Mouse (Mus musculus): ENCODE measurements around the gene BC028528. TPM values are rescaled to one million over a fixed set of nuclear protein-coding genes. Genes with fewer than 3 reads are reported as not detected.
"Not testable (repeated sequence)": the region's sequence is repeated elsewhere in the genome, so short reads cannot be mapped to it uniquely, and the experiment has no call there.

BC028528 gene
- total RNA-seq, 2 experiments from 2014 or later, result 15.7 to 20.8 TPM

DNA sequence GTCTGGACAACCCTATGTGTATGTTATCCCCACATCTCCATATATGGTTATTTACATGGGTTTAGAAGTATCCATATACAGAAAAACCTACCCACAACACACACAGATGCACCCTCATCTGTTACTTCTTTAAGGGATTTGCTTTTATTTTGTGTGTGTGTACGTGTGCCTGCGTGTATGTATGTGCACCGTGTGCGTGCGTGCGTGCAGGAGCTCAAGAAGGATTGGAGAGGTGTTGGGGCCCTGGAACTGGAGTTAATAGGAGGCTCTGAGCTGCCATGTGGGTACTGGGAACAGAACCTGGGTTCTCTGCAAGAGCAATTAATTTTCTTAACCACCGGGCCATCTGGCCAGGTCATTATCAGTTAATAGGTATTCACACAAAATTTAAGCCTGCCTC is 19.8 kb downstream of the BC028528 start:
- DNase-seq, result no peak

DNA sequence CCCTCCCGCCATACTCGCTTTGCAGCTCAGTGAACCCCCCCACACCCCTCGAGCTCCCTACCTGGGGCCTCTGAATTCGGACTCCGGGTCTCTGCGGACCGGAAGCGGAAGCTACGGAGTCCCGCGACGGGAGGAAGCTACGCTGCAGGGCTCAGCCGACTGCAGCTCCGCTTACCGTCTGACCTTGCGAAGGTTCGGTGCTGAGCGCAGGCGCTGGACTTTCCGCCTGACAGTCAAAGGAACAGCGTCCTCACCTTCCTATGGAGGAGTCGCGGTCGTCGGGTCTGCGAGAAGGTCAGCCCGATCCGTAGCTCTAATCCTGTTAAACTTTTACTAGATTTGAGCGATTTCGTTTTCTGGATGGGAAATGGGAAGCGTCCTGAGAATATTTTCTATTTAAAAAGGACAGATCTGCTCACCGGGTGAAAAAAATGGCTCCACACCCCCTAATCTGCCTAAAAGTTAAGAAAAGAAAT is 20.4 kb downstream of the BC028528 start, which contains the start of gene Mrps21:
Gene Mrps21, minus strand, starts transcription at position 128 of the 476 bp plus-strand sequence.
- peak; percentile 80 for DNase-seq

DNA sequence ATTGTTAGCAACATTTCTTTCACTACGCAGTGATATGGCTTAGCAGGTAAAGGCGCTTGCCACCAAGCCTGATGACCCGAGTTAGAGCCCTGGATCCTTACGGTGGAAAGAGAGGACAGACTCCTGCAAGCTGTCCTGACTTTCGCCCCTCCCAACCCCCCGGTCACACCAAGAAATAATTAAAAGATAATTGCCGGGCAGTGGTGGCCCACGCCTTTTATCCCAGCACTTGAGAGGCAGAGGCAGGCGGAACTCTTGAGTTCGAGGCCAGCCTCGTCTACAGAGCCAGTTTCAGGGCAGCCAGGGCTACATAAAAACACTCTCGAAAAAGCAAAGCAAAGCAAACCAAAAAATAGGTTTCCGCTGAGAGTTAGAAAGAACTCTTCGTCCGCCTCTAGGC is 20.8 kb downstream of the BC028528 start:
- no peak for DNase-seq

DNA sequence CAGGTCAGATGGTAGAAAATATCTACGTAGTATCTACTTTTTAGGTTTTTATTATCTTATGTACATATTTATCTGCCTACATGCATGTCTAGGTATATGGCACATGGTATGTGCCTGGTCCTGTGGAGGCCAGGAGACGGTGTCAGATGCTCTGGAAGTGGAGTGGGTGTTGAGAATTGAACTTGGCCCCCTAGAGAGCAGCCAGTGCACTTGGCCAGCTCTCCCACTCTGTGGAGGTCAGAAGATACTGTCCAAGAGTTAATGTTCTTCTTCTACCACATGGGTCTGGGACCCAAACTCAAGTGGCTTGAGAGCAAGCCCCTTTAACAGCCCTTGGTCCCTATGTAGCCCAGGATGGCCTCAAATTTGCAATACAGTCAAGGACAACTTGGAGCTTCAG is 24.4 kb downstream of the BC028528 start:
- DNase-seq, result no peak

DNA sequence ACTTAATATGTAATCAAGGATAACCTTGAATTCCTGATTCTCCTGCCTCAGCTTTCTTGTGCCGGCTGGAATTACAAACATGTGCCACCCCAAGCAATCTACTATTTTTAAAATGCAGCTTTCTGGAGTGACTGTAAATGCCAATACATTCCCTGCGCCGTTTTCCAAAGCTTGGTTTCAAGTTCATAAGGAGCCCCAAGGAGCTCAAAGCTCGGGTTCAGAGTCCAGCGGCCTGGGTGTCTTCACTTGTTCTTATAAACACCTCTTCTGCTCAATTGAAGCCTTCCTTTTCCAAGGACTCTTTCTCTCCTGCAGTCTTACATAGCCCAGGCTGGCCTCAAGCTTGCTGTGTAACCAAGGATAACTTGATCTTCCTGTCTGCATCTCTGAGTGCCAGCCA is 25.7 kb downstream of the BC028528 start:
- no peak for DNase-seq

DNA sequence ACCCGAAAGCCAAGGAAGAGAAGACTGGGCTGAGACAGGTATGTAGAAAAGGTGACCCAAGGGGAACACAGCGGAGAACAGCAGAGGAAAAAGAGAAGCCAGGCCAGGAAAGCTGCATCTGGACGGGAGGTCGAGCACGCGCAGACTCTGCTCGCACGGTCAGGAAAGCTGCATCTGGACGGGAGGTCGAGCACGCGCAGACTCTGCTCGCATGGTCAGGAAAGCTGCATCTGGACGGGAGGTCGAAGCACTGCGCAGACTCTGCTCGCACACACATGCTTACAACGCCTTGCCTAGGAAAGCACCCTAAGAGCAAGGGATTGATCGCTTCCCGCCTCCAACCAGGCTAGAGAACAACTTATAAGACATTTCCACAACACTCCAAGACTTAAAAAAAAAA is 26.2 kb downstream of the BC028528 start:
- DNase-seq, result no peak

DNA sequence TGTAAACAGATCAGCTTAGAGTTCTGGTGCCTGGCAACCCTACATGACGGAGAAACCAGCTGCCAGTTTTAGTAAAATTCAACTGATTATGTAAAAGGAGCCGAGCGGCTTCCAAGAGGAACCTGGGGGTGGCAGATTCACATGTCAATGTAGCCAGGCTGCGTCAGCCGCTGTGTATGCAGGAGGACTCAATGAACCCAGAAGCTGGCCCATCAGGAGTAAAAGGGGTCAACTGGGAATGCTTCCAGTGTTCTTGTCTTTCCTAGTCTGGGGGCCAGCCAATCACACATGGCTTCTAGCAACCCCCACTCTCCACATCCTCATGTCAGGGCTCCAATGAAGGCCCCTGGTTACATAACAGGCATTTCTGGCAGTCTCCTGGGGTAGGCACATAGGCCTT is 26.8 kb downstream of the BC028528 start:
- DNase-seq, result no peak

DNA sequence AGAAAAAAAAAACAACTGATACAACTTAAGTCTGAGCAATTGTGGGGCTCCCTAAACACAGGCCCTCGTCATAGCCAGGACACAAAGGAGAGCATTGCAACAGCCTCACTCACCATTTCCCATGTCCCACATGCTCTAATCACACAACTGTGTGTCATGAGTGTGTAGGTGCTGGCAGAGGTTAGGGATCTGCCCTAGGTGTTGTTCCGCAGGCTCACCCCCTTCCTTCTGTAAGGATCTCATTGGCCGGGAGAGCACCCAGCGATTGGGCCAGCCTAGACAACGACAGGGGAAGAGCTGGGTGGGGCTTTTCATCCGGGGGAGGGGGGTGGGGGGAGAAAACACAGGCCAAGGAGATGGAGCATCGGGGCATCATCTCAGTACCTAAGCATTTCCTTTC is 28.2 kb downstream of the BC028528 start:
- DNase-seq, result no peak

DNA sequence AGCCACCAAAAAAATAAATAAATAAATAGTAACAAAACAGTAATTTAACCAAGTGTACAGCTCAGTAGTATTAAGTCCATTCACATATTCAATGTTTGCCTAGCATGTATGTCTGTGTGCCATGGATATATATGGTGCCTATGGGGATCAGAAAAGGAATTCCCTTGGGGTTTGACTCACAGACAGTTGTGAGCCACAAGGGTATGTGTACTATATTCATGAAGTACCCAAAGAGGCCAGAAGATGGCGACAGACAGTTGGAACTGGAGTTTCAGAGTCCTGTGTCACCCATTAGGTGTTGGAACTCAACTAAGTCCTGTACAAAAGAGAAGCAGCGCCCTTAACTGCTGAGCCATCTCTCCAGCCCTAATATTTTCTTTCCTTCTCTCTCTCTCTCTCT is 30.0 kb downstream of the BC028528 start:
- peak; percentile 57 for DNase-seq

DNA sequence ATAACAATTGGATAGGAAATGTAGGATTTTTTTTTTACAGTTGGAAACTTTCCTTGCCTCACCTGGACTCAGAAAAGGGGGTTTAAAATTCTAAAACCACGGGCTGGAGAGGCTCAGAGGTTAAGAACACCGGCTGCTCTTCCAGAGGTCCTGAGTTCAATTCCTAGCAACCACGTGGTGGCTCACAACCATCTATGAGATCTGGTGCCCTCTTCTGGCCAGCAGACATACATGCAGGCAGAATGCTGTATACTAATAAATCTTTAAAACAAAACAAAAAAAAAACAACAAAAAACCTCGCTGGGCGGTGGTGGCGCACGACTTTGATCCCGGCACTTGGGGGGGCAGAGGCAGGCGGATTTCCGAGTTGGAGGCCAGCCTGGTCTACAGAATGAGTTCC is 30.6 kb downstream of the BC028528 start:
- DNase-seq, result no peak

DNA sequence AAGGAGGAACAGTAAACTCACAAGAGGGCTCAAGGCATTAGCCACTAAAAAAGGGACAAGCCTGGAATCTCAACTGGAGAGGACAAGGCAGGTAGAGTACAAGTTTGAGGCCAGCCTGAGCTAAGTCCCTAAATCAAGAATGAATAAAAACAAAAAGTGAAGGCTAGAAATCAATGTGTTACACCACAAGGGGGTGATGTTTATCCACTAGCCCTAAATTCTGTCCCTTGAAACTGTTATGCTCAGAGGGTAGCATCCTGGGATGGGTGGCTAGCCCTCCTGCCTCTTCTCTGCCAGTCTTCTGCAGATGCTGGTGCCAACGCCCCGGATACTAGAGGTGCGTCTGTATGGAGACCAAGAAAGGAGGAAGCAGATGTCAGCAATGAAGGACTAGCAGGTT is 31.5 kb downstream of the BC028528 start:
- no peak for DNase-seq

DNA sequence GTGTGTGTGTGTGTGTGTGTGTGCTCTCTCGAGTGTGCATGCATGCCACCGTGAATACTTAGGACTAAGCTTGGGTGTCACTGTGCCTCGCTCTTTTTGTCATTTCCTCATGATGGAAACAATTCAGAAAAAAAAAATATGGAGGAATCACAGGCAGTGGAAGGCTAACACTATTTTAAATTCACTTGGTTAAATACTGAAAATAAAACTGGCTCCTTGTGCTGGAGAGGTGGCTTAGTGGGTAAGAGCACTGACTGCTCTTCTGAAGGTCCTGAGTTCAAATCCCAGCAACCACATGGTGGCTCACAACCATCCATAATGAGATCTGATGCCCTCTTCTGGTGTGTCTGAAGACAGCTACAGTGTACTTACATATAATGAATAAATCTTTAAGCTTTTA is 33.5 kb downstream of the BC028528 start:
- DNase-seq, result not testable (repeated sequence)

DNA sequence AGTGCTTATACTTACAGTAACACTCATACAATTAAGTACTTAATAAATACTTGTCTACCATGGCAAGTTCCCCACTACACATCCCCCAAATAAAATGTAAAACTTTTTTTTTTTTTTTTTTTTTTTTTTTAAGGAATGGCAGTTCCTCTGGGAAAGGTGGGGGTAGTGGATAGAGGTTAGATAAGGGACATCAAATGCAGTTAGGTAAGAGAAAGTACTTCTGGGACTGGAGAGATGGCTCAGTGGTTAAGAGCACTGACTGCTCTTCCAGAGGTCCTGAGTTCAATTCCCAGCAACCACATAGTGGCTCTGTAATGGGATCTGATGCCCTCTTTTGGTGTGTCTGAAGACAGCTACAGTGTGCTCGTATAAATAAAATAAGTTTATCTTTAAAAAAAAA is 34.8 kb downstream of the BC028528 start:
- not testable (repeated sequence) for DNase-seq

DNA sequence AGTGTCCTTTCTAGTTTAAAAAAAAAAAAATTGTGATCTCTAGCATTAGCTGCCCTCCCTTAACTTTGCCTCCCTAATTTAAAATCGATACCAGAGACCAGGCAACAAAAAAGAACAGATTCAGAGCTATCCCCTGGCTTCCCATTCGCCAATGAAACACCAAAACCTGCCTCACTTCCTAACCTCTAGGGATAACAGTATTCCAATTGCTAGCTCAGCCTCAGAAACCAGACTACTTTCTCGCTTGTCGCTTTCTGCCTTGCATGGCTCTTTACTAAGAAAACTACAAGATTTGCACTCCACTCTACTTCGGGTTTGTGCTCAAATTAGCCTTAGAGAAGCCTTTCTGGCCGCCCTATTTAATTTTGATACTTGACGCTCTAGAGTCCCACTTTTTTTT is 35.7 kb downstream of the BC028528 start:
- no peak for DNase-seq

DNA sequence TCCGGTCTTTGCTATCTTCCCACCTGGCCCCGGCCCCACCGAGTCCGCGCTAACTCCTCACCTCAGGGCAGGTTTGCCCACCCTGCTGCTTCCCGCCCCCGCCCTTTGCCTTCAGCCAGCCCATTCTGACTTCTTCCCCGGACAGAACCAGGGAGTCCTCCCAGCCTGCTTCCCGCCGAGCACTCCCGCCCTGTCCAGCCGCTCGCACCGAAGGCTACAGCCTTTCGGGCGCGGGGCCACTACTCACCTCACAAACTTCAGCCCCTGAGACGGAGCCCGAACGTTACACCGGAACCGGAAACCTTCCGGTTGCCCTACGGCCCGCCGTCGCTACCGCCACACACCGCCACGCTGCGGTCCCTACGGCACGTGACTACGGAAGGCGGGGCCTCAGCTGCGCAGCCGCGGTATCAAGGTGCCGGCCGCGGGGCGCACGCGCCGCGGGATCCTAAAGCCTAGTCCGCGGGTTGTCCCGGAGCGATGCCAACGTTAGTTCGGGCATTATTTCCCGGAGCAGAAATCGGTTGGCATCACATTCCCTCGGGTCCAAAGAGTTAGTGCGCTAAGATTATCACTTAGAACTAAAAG is 36.2 kb downstream of the BC028528 start, which contains the start of gene Prpf3:
Gene Prpf3, minus strand, starts transcription at position 384 of the 588 bp plus-strand sequence.
- peak; percentile 97 for DNase-seq

DNA sequence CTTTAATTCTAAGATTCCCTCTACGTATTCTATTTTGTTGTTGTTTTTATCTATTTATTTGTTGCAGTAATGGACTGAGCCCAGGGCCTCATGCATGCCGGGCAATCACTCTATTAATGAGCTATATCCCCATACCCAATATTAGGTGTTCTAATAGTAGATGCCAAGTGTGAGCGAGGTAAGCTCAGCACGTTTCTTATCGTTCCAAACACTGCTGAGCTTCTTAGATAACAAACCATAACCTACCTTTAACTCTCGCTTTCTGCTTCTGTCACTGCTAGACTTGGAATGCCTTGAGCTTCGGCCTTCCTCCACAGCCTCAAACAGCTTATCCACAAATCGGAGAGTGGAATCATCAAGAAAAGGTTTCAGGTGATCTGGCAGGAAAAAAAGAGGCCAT is 40.5 kb downstream of the BC028528 start:
- no peak for DNase-seq

DNA sequence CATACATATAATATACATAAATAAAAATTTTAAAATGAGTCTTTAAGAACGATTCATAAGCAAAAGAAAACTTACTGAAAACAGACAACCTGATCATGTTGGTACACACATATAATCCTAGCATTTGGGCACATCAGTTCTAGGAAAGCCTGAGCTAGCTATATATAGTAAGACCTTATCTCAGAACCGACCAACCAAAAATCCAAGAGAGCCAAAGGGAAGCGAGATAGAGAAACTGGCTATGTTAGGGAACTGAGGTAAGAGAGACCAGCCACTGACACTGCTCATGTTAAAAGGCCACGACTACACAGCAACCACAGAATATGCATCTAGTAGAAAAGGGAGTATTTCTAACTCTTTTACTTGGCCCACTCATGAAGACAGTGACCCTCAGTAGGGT is 41.2 kb downstream of the BC028528 start:
- no peak for DNase-seq

DNA sequence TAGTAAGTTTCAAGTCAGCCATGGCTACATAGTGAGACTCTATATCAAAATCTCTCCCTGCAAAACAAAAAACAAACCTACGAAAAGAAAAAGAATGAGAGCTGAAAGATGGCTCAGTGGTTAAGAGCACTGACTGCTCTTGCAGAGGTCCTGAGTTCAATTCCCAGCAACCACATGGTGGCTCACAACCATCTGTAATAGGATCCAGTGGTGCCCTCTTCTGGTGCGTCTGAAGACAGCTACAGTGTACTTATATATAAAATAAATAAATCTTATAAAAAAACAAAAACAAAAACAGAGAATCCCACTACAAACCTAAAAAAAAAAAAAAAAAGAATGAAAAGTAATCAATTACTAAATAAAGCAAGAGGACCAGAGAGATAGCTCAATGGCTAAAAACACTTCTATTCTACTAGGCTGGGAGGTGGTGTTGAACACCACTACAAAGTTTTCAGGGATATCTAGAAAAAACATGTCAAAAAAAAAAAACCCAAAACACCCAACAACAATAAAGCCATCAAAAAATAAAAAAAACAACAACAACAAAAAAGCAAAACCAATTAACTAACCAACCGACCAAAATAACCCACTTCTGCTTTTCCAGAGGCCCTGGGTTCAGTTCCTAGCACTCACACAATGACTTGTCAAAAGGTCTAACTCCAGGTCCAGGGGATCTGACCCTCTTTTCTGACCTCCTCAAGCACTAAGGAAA is 49.1 kb downstream of the BC028528 start:
- DNase-seq, result no peak

DNA sequence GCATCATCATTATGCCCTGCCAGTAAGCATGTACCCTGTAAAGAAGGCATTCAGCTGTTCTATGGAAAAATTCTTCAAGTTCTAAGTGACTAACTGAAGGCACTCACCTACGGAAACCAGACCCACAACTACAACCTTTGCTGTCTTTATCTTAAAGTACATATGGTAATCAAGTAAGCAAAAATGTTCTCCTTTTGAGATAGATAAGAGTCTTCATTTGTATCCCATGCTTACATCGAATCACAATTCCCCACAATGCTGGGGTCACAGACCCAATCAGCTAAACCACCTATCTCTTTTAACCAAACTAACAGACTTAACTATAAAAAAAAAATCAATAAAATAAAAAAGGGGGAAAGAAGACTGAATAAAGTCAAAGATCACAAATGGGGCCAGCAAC is 52.6 kb downstream of the BC028528 start:
- DNase-seq, result no peak

Other genes starting within 250 kb of the BC028528 start
- 100 to 1,000 TPM in 1 of 2 experiments, 10 to 100 TPM in 1; 96.8 to 111 TPM for gene Mcl1, start 233.2 kb downstream of the BC028528 start, total RNA-seq (2021)
- 10 to 100 TPM; 23.9 to 26.3 TPM for gene Adamtsl4, start 204.1 kb downstream of the BC028528 start, total RNA-seq (2021)
- 10 to 100 TPM; 19.7 to 29.7 TPM for gene Ecm1, start 152.4 kb downstream of the BC028528 start, total RNA-seq (2021)
- 10 to 100 TPM; 27.7 to 29.4 TPM for gene Tars2, start 131.8 kb downstream of the BC028528 start, total RNA-seq (2021)
- 10 to 100 TPM; 32.2 to 41.1 TPM for gene Rprd2, start 73.1 kb downstream of the BC028528 start, total RNA-seq (2021)
- gene Prpf3, start 36.1 kb downstream of the BC028528 start, total RNA-seq (2021), result 10 to 100 TPM; 12.8 to 22.9 TPM
- gene Mrps21, start 20.5 kb downstream of the BC028528 start, total RNA-seq (2021), result 100 to 1,000 TPM; 270 to 271 TPM
- gene Ciart, start 9.8 kb downstream of the BC028528 start, total RNA-seq (2021), result 1 to 10 TPM; 1.0 to 1.6 TPM
- 10 to 100 TPM; 66.1 to 72.1 TPM for gene Aph1a, start 2.0 kb upstream of the BC028528 start, total RNA-seq (2021)
- gene Car14, start 12.7 kb upstream of the BC028528 start, total RNA-seq (2021), result 10 to 100 TPM; 49.1 to 56.9 TPM
- gene Anp32e, start 37.2 kb upstream of the BC028528 start, total RNA-seq (2021), result 100 to 1,000 TPM in 1 of 2 experiments, 10 to 100 TPM in 1; 87.3 to 101 TPM
- gene Plekho1, start 104.0 kb upstream of the BC028528 start, total RNA-seq (2021), result 10 to 100 TPM; 56.2 to 67.9 TPM
- gene Vps45, start 166.5 kb upstream of the BC028528 start, total RNA-seq (2021), result 10 to 100 TPM; 25.4 to 27.3 TPM
- 10 to 100 TPM; 49.3 to 55.9 TPM for gene Otud7b, start 212.5 kb upstream of the BC028528 start, total RNA-seq (2021)